Mouse (Mus musculus) megakaryocyte, embryonic 14.5 days (primary cell): ENCODE measurements around the gene Snx17.

Source experiments
- FLI1 ChIP-seq: IDR thresholded peaks from 2 replicates; pipeline ENCODE4 v1.6.1; 2012; ENCODE audit warnings: low read length, inconsistent platforms, mixed read lengths
- GATA1 ChIP-seq: IDR thresholded peaks from 3 replicates; pipeline ENCODE4 v1.6.1; 2012; ENCODE audit warnings: mixed read lengths, low read length, inconsistent platforms, borderline replicate concordance

- TF ChIP-seq GATA1 (no peak), FLI1 (no peak)
These were observed 26.0 kb downstream of the Snx17 start for GRCm38 (mm10) chr5:31219070-31219469.
